Mouse (Mus musculus): Measurements from ENCODE around the gene Junb.

The Junb gene

DNA sequence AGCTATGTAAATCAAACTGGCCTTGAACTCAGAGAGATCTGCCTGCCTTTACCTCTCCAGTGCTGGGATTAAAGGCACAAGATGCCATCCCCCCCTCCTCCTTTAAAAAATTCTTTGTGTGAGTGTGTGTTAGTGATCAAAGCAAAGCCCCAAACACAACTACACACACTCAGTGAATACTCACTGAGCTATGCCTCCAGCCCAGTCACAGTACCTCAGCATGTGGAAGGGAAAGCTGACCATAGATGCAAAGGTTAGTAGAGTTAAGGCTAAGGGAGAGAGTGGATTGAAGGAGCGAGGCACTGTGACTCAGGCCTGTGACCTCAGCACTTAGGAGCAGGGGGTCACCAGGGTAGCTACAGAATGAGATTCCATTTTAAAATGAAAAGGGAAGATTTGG is 5.4 kb downstream of the Junb start:
- 85% methylated on average over 1 of the region's 1 CpGs for WGBS

DNA sequence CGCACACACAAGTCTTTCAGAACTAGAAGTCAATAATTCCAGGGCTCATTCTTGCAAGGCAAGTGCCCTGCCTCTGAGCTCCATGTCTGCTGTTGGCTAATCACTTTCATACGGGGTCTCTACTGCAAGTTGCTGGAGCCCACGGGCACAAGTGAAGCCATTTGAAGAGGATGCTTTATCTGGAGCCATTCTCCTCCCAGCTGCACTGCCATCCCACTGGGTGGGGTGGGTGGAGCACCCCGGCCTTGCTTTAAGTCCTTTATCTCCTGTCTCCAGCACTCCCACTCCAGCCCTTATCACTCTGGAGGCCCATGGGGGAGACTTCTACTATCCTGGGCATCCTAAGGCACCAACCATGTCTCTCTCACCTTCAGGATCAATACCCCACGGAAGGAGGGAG is 7.6 kb downstream of the Junb start:
- 47% methylated on average over 5 of the region's 5 CpGs for whole genome bisulfite sequencing

DNA sequence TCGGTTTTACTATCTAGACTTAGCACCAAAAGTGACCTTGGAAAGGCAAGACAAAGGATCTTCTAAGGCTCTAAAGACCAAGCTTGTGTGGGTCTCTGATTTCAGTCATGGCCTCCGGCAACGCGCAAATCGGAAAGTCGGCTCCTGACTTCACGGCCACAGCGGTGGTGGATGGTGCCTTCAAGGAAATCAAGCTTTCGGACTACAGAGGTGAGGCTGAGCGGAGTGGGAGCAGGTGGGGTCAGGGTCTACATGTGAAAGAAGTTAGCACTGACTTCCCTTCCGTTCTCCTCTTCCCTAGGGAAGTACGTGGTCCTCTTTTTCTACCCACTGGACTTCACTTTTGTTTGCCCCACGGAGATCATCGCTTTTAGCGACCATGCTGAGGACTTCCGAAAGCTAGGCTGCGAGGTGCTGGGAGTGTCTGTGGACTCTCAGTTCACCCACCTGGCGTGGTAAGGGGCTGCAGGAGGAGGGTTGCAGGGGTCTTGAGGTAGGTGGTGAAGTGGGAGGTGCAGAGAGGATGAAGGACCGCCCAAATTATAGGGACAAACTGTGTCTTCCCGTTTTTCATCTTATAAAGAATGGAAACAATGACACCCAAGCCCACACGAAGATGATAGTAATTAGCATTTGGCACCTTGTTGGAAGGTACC is 8.3 kb downstream of the Junb start:
- WGBS: 6% methylated on average over 21 of the region's 21 CpGs

DNA sequence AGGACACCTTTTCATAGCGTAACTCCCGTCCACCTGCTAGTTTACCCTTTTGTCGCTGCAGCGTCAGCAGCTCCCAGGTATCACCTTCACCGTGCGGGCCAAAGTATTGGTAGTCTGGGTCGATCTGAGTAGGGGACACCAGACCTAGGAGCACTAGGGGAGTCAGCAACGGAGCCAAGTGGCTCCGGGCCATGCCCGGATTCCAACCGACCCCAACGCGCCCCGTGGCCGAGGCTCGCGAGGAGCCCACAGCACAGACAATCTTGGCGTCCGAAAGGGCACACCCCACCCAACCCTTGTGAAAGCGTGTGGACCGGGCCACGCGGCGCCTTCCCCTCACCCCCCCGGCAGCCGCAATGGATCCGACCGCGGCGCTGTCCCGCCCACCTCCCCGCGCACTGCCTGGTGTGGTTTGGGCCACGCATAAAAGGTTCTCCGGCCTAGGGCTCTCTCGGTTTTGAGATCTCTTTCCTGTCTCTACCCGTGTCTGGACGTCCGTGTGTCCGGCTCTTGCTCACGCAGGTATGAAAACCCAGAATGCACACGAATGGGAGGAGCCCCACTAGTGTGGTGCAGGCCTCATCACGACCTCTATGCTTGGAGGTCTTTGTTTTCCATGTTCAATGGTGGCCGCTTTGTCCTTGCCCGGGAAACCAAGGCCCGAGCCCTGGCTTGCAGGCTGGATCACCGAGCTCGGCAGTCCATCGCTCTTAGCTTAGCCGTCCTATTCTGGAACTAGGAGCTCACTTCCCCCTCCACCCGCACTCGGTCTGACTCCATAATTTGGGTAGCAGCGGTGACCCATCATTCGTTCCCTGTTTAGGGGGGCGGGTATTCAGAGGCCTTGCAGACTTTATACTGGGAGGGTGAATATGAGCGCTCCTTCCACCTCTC is 9.0 kb downstream of the Junb start, which contains the start of the genes Gm49661, Prdx2 and Rnaseh2a:
Gene Gm49661, minus strand, starts transcription at position 193 of the 894 bp plus-strand sequence.
Gene Prdx2, plus strand, starts transcription at position 347 of the 894 bp plus-strand sequence.
Gene Rnaseh2a, minus strand, starts transcription at position 527 of the 894 bp plus-strand sequence.
- under 1% methylated on average over 56 of the region's 56 CpGs for WGBS

DNA sequence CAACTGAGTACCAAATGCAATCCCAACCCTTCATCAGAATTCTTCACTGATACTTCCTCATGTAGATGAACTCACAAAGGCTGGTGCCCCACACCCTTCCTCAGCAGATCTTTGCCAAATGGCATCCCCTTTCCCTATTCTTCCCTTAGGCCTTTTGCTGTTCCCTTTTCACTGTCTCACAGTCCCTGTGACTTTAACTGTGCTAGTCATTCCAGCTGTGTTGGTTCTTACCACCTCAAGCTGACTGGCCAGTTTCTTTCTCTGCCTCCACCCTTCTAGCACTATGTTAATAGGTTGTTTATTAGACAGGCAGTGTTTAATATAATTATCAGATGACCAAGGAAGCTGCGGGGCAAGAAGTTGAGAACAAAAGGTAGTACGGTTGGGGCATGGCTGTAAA is 9.9 kb downstream of the Junb start:
- 14% methylated on average over 2 of the region's 2 CpGs for WGBS

DNA sequence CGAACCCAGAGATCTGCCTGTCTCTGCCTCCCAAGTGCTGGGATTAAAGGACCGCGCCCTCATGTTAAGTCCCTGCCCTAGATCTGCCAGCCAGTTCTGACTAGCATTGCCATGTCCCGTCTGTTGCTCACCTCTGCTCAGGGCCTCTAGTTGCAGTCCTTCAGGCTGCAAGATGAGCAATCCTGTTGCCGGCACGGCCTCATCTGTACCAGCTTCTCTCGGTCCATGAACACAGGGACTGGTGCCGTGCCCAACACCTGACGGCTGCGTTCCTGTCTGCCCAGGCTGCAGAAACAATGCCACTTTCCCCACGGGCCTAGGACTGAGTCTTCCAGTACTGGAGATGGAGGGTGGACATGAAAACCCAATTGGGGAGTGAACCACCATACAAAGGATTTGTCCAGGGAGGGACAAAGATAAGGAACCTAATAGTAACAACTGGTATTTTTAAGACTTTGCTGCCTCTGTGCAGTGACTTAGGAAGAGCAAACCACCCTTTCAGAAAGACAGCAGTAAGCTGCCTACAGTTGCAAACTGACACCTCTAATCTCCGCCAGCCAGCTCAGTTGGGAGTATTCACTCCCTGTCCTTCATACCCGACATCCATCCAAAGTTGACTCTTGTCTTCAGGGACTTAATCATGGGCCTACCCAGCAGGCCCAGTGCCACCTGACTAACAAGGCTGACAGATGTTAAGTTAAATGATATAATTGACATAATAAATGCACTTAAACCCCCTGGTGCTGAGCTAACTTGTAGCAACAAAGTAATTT is 10.8 kb downstream of the Junb start:
- WGBS: 89% methylated on average over 13 of the region's 13 CpGs

DNA sequence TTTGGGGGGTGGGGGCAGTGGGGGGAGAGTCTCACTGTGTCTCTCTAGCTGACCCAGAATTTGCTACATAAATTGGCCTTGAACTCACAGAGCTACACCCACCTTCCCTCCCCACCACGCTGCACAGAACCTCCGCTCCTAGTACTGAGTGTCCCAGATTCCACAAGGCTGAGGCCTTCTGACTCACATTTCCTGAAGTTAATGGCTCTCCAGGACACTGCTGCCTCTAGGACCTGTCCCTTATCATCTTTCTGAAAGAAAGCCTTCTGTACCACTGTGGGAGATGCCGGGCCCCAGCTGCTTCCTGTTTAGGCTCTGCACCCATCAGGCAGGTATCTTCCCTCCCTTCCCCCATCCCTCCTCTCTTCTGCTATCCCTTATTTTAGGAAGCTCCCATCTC is 11.9 kb downstream of the Junb start:
- 58% methylated on average over 3 of the region's 3 CpGs for WGBS

DNA sequence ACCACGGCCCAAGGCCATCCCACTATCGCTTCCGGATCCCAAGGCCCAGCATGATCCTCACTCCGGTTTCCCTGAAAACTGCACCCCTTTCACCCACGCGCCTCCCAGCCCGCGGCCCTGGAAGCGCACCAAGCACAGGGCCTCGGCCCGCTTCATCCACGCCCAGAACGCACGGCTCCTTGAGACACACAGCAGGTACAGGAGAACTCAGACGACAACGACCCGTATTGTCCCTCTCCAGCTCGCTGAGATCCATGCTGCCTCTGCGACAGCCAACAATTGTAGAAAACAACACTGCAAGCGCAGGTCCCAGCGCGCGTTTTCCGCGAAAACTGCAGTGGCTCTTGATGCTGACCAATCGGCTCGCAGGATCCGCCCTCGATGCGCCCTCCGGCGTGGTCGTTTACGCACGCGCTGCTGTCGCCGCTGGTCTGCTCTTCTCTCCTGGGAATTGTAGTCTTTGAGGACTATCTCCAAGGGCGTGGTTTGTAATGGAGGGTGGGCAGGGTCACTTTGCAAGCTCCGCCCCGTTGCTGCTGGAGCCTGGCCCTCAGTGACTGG is 12.7 kb downstream of the Junb start:
- WGBS: under 1% methylated on average over 41 of the region's 41 CpGs

DNA sequence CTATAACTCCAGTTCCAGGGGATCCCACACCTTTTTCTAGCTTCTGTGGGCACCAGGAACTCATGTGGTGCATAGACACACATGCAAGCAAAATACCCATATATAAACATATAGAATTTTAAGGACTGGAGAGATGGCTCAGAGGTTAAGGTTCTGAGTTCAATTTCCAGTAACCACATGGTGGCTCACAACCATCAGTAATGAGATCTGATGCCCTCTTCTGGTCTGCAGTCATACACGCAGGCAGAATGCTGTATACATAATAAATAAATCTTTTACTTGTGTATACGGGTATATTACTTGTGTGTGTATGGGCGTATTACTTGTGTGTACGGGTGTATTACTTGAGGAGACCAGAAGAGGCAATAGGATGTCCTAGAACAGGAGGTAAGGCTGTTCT is 14.6 kb downstream of the Junb start:
- 84% methylated on average over 4 of the region's 4 CpGs for WGBS

DNA sequence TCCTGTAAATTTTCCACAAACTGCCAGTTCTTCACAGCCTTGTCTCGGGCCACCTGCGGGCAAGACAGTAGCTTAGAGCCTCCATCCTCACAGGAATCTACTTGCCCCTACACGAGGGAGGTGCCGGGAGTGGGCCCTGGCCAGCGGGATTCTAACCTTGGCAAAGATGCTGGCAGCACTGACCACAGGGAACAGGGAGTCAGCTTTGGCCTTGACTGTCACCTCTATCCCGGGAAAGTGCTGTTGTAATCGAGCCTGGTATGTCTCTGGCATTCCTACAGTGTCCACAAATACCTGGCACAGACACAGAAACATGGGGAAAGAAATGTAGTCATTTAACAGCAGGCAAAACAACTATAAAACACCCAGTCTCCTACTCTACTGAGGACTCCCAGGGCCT is 18.7 kb downstream of the Junb start:
- 91% methylated on average over 7 of the region's 7 CpGs for WGBS

DNA sequence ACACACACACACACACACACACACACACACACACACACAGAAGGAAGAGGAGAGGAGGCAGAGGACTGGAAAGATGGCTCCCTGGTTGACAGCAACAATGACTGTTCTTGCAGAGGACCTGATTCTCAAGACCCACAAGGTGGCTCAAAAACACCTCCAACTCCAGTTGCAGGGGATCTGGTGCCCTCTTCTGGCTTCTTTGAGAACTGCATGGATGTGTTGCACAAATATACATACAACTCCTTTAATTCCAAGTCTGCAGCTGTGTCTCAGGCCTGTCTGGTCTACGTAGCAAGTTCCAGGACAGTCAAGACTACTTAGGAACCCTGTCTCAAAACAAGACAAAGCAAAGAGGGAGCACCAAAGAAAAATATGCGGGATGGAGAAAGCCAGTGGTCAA is 21.8 kb downstream of the Junb start:
- 44% methylated on average over 2 of the region's 2 CpGs for whole genome bisulfite sequencing

DNA sequence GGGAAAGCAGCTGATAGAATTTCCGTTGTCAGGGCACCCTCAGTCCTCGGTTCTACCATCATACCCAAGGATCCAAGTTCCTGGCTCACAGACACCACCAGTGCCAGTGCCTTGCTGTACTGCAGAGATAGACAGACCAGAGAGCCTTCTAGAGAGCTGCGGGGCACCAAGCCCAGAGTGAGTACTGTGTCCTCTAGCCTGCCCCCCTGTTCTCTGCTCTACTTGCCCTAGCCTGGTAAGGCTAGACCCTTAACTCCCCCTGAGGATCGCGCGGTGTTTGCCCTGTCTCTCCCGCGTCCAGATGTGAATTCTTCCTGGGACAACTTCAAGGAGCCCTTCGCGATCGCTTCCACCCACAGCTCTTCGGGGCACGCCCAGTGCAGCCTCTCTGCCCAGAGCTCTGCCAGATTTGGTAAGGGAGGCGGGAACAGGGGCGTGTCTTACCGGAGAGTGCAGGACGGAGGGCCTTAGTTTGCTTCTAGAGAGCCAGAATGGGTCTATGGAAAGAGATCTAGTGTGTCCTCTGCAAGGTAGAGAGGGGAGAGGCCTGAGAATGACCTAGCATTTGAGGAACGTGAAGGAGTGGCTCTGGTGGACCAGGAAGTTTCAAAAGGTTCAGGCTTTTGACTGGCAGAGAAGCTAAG is 25.8 kb downstream of the Junb start:
- 12% methylated on average over 18 of the region's 18 CpGs for WGBS

DNA sequence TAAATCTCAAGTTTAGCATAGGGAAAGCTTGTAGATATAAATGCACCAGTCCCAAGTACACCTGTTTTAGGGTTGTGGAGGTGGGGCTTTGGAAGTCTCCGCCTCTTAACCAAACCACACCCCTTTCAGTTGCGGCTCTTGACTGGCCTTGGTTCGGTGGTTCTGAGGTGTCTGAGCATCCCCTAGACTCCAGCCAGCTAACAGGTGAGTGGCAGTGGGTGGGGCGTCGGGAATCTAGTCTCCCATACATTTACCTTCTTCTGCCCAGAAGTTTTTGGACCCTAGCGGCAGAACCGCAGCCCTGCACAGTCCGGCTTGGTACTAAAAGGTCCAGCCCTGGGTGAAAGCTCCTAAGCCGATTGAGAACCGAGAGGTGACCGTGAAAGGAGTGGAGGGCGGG is 28.8 kb downstream of the Junb start:
- 15% methylated on average over 12 of the region's 12 CpGs for WGBS

DNA sequence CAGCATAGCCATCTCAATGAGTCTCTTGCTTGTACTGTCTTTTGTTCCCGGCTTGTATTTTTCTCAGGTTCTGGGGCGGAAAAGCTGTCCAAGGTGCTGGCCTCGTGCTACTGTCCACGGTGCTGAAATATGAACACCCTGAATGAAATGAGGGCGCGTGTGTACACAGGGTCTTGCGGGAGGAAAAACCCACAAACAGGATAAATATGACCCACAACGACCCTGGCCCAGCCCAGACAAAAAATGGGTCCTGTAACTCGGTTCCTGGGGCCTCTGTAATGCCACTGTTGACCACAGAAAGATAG is 31.3 kb downstream of the Junb start:
- 25% methylated on average over 9 of the region's 9 CpGs for WGBS

DNA sequence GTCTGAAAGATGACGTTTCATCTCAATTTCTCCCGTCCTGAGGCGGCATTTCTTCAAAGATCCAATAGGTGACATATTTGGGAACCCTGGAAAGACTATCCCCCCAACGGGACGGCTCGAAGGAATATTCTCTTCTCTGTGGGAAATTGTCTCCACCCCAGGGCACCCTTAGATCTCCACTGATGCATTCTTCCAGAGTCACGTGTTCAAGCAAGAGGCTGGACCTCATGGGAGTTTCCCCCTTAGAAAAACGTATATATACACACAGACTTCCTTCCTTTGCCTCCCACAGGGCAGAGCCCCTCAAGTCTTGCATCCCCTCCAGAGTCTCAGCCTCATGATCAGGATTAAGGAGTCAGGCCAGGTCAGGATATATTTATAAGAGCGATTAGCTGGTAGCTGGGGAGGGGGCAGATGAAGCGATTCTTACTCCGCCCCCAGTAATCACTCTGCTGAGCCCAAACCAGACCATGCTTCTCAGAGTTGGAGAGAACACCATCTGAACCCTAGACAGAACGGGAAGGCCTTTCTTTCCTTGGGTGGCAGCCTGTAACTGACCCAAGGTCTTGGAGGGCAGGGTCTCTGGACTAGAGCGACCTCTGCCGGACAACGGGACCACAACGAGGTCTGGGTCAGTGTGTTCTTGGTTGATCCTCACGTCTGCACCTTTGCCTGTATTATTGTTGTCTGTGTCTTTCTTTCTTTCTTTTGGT is 31.8 kb downstream of the Junb start, which contains the start of gene Rtbdn:
Gene Rtbdn, plus strand, starts transcription at position 464 of the 713 bp plus-strand sequence.
- 4% methylated on average over 17 of the region's 17 CpGs for WGBS

DNA sequence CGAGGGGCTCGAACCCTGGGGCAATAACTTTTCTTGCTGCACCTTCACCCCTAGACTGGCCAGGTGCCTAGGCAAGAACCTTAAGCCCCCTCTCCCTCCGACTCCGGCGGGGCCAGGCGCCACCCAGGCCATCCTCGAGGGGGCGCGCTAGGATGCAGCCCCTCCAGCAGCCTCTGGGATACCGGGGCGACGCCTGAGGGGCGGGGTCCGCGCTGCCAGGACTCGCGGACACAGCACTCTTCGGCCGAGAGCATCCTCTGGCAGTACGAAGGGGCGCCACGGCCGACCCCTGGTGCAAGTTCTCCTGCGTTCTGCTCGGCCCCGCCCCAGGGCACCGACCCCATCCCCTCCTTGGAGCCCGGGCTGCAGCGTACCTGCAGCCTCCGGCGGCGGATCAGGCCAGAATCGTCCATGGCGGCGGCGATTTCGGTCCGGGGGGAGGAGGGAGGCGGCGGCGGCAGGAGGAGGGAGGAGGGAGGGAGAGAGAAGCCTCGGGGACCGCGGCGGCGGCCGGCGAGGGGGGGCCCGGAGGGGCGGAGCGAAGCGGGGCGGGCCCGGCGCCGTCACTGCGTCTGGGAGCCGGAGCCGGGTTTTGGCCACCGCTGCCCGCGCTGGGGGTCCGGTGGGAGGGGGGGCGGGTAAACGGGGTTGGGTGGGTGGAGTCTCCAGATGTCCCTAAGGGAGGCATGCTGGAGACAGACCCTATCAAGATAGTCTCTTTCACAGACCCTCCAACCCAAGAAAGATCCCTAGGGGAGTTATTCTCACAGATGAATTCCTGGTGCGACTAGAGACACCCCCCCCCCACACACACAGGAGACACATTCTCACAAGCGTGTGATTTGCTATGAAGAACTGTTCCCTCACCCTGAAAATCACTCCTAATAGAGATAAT is 32.6 kb downstream of the Junb start:
- 2% methylated on average over 61 of the region's 67 CpGs for WGBS

DNA sequence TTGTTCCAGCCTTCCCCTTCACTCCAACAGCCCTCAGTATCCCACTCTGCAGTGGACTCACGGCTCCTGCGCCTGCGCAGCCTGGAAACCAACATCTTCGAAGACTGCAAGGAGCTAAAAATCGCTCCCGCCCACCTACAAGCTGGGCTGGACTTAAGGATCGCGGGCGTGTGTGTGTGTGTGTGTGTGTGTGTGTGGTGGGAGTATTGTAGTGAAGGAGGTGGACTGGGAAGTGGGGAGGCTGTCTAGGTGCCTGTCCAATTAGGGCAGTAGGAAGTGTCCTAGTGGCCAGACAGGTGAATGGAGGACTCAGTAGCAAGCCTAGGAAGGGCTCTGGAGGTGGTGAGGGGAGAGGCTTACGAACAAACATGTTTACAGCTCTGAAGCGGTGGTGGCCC is 33.3 kb downstream of the Junb start:
- WGBS: under 1% methylated on average over 11 of the region's 11 CpGs

DNA sequence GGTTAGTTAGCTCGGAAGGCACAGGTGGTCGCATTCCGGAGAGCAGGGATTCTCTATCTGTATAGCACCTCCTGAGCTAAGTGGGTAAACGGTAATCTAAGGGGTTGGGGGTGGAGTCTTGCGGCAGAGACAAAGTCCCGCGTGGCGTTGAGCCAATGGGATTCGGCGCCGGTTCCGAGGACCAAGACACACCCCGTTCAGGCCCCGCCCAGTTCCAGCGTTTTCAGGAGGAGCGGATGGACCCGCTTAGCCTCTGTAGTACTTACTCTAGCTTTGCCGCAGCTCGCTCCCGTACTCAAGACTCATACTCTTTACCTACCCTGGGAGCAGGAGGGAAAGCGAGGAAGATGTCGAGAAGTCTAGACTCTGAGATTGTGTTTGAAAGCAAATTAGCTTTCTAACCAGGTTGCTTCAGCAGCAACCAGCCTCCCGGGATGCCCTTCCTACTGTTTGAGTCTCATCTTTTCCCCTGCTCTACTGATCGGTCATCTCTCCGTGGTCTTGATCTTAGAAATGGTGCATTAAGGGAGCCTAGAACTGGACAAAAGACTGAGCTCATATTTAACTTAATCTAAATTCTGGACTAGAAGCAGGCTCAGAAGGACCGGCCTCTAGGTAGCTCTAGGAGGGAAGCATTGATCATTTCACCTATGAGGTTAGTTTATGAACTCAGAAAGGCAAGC is 33.9 kb downstream of the Junb start:
- WGBS: 2% methylated on average over 26 of the region's 26 CpGs

DNA sequence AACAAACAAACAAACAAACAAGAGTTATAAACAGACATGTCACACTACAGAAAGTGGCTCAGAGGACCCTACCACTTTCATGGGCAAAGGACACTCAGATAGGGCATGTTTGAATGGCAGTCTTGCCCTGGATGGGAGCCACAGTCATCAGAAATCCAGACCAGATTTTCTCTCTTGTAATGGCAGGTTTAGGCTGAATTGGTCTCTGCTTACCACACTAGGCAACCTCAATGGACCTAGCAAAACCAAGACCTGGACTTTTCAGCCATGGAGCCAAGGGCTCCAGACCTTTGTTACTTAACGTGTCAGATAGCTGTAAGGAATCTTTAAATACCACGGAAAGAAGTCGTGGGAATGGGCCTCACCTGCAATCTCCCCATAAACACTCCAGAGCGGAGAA is 34.8 kb downstream of the Junb start:
- 39% methylated on average over 4 of the region's 4 CpGs for whole genome bisulfite sequencing

All from cerebral cortex, adult 2 months (tissue).